Mouse (Mus musculus): ENCODE data around the gene Svep1. TPM values are rescaled to one million over a fixed set of nuclear protein-coding genes. Genes with fewer than 3 reads are reported as not detected.

The Svep1 gene
- polyA plus RNA-seq, 1 experiment from 2014 or later: 4.4 TPM

DNA sequence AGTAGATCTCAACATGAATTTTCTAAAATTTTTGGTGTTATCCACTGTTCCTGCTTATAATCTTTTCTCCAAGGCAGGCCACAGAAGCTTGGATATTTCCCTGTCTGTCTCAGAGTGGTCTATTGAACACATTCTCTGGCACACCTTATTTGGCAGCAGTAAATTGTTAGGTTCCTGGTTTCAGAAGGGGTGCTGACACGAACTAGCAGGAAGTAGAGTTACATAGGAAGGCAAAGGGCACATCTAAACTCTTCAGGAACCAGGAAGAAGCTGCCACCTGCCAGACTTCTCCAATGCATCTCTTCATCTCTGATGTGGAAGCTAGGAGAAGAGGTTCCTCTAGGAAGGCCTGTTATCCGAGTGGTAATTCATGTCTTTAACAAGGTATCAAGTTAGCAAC lies 141.9 kb downstream of the Svep1 start:
- DNase-seq (ENCODE audit: low spot score) (no peak), ATAC-seq (ENCODE audit: low FRiP score) (no peak)
- Histone ChIP-seq H3K4me3 (ENCODE audit: low read depth, low read length) (no peak overlapping the region), H3K9me3 (ENCODE audit: control insufficient read depth, low read length) (no peaks in the 10 kb centered on the region), H3K27me3 (ENCODE audit: control insufficient read depth, insufficient read depth, low read length) (no peaks in the 10 kb centered on the region), H3K9ac (ENCODE audit: low read depth, low read length) (no peak overlapping the region), H3K4me2 (replicated peaks; ENCODE audit: low read depth, low read length) (no peak overlapping the region), H3K36me3 (ENCODE audit: control insufficient read depth, insufficient read depth, low read length) (no peaks in the 10 kb centered on the region), H3K27ac (ENCODE audit: low read depth, low read length) (no peak overlapping the region), H3K4me1 (replicated peaks; ENCODE audit: control insufficient read depth, insufficient read depth, low read length) (no peaks in the 10 kb centered on the region)
- 74% methylated on average over 2 of the region's 2 CpGs for WGBS

DNA sequence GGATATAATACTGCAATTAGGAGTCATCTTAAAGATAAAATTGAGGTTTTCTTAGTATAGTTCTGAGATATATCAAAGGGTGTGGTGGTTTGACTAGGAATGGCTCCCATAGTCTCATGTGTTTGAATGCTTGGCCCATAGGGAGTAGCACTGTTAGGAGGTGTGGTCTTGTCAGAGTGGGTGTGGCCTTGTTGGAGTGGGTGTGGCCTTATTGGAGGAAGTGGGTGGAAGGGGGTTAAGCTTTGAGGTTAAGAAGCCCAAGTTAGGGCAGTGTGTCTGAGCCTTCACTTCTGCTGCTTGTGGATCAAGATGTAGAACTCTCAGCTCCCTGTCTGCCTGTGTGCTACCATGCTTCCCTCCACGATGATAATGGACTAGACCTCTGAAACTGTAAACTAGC lies 143.7 kb downstream of the Svep1 start:
- no peak overlapping the region for H3K27ac ChIP-seq (ENCODE audit: low read depth, low read length)
- ATAC-seq (ENCODE audit: low FRiP score): no peak
- no peaks in the 10 kb centered on the region for H3K27me3 ChIP-seq (ENCODE audit: control insufficient read depth, insufficient read depth, low read length)
- no peak overlapping the region for H3K4me3 ChIP-seq (ENCODE audit: low read depth, low read length)
- no peak overlapping the region for H3K9ac ChIP-seq (ENCODE audit: low read depth, low read length)
- 86% methylated on average over 1 of the region's 1 CpGs for WGBS
- DNase-seq (ENCODE audit: low spot score): no peak
- no peak overlapping the region for H3K4me2 ChIP-seq (replicated peaks; ENCODE audit: low read depth, low read length)
- H3K36me3 ChIP-seq (ENCODE audit: control insufficient read depth, insufficient read depth, low read length): no peaks in the 10 kb centered on the region
- no peaks in the 10 kb centered on the region for H3K4me1 ChIP-seq (replicated peaks; ENCODE audit: control insufficient read depth, insufficient read depth, low read length)
- no peaks in the 10 kb centered on the region for H3K9me3 ChIP-seq (ENCODE audit: control insufficient read depth, low read length)

DNA sequence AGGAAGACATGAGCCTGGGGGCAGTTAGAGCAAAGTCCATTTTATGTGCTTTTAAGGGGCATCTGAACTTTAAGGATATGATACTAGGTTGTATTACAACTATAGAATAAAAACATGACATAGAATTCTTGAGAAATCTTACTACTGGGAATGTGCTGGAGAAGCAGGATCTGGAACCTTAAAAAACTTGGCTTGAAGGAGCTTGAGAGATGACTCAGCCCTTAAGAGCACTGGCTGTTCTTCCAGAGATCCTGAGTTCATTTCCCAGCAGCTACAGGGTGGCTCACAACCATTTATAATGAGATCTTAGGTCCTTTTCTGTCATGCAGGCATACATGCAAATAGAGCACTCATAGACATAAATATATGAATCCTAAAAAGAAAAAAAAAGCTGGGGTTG lies 151.0 kb downstream of the Svep1 start:
- Histone ChIP-seq H3K4me2 (replicated peaks; ENCODE audit: low read depth, low read length) (no peak overlapping the region), H3K4me3 (ENCODE audit: low read depth, low read length) (no peak overlapping the region), H3K27me3 (ENCODE audit: control insufficient read depth, insufficient read depth, low read length) (no peaks in the 10 kb centered on the region), H3K27ac (ENCODE audit: low read depth, low read length) (no peak overlapping the region), H3K4me1 (replicated peaks; ENCODE audit: control insufficient read depth, insufficient read depth, low read length) (no peaks in the 10 kb centered on the region), H3K9ac (ENCODE audit: low read depth, low read length) (no peak overlapping the region), H3K9me3 (ENCODE audit: control insufficient read depth, low read length) (no peaks in the 10 kb centered on the region), H3K36me3 (ENCODE audit: control insufficient read depth, insufficient read depth, low read length) (no peaks in the 10 kb centered on the region)
- DNase-seq (ENCODE audit: low spot score): no peak
- ATAC-seq (ENCODE audit: low FRiP score): no peak

DNA sequence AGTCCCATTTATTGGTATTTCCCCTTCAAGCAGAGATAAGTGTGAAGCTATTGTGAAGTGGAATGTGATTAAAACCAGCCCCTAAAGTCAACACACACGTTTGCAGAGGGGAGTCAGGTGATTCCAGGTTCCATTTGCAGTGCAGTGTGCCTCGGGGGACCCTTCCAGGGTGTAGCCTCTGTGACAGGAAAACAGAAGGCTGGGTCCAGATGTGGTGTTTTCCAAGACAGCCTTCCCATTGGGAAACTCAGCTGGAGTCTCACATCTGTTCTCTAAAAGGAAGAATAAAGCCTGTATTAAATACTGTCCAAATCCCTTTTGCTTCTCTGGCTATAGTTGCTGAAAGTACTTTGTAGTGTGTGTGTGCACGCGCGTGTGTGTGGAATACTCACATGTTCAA lies 152.2 kb downstream of the Svep1 start:
- no peak overlapping the region for H3K27ac ChIP-seq (ENCODE audit: low read depth, low read length)
- H3K36me3 ChIP-seq (ENCODE audit: control insufficient read depth, insufficient read depth, low read length): no peaks in the 10 kb centered on the region
- WGBS: 71% methylated on average over 5 of the region's 5 CpGs
- no peak overlapping the region for H3K4me3 ChIP-seq (ENCODE audit: low read depth, low read length)
- no peaks in the 10 kb centered on the region for H3K27me3 ChIP-seq (ENCODE audit: control insufficient read depth, insufficient read depth, low read length)
- no peaks in the 10 kb centered on the region for H3K4me1 ChIP-seq (replicated peaks; ENCODE audit: control insufficient read depth, insufficient read depth, low read length)
- ATAC-seq (ENCODE audit: low FRiP score): no peak
- DNase-seq (ENCODE audit: low spot score): no peak
- no peak overlapping the region for H3K9ac ChIP-seq (ENCODE audit: low read depth, low read length)
- no peak overlapping the region for H3K4me2 ChIP-seq (replicated peaks; ENCODE audit: low read depth, low read length)
- no peaks in the 10 kb centered on the region for H3K9me3 ChIP-seq (ENCODE audit: control insufficient read depth, low read length)

DNA sequence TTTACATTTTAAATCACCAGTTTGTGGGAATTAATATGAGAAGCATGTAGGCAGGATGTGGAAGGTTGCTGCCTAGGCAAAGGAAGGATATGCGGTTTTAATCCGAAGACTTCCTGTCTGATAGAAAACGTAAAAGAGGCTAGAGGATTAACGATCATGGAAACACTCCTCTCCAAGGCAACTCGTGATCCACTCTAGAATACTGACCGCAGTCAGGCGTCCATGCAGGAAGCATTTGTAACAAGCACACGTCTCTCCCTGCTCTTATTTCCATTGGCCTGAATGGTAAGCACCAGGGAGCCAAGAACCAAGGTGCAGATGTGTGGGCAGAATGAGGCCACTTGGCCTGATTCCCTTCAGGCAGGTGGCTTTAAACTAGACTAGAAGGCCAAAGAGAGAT lies 155.9 kb downstream of the Svep1 start:
- Histone ChIP-seq H3K36me3 (ENCODE audit: control insufficient read depth, insufficient read depth, low read length) (no peaks in the 10 kb centered on the region), H3K9ac (ENCODE audit: low read depth, low read length) (no peak overlapping the region), H3K4me1 (replicated peaks; ENCODE audit: control insufficient read depth, insufficient read depth, low read length) (no peaks in the 10 kb centered on the region), H3K27me3 (ENCODE audit: control insufficient read depth, insufficient read depth, low read length) (no peaks in the 10 kb centered on the region), H3K27ac (ENCODE audit: low read depth, low read length) (no peak overlapping the region), H3K4me2 (replicated peaks; ENCODE audit: low read depth, low read length) (no peak overlapping the region), H3K9me3 (ENCODE audit: control insufficient read depth, low read length) (no peaks in the 10 kb centered on the region), H3K4me3 (ENCODE audit: low read depth, low read length) (no peak overlapping the region)
- no peak for ATAC-seq (ENCODE audit: low FRiP score)
- WGBS: 81% methylated on average over 8 of the region's 8 CpGs
- DNase-seq (ENCODE audit: low spot score): no peak

DNA sequence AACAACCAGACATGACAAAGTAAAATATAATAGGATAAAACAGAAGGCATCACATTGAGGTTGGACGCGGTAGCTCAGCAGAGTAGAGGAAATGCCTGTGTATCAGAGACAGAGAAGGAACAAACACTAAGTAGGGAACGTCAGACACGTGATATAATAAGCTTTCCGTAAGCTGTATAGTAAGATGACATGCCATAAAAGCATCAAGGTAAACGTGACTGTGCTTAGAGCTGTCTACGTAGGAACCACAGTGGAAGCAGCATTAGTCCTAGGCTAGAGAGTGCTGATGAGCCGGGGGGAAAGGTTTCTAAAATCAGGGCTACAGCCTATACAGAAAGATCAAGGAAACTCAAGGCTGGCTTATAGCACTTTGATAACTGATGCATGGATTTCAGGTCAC lies 156.4 kb downstream of the Svep1 start:
- Histone ChIP-seq H3K36me3 (ENCODE audit: control insufficient read depth, insufficient read depth, low read length) (no peaks in the 10 kb centered on the region), H3K4me1 (replicated peaks; ENCODE audit: control insufficient read depth, insufficient read depth, low read length) (no peaks in the 10 kb centered on the region), H3K9ac (ENCODE audit: low read depth, low read length) (no peak overlapping the region), H3K27ac (ENCODE audit: low read depth, low read length) (no peak overlapping the region), H3K4me2 (replicated peaks; ENCODE audit: low read depth, low read length) (no peak overlapping the region), H3K9me3 (ENCODE audit: control insufficient read depth, low read length) (no peaks in the 10 kb centered on the region), H3K27me3 (ENCODE audit: control insufficient read depth, insufficient read depth, low read length) (no peaks in the 10 kb centered on the region), H3K4me3 (ENCODE audit: low read depth, low read length) (no peak overlapping the region)
- ATAC-seq (ENCODE audit: low FRiP score) (no peak), DNase-seq (ENCODE audit: low spot score) (no peak)
- WGBS: 93% methylated on average over 8 of the region's 8 CpGs

DNA sequence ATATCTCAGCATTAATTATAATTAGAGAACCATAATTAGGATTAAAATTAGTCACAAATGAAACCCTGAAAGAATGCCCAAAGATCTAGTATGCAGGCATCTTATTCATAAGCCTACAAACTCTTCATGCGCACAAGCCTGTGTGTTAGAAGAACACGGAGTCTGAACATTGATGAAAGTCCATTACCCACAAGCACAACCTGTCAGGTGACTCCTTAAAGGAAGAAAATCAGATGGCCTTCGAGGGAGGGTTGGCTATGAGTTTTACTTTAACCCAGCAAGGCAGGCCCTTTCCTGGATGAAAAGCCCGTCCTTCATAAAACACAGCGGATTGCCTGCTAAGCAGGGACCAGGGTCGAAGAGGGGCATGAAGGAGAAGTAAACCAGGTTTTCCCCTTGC lies 161.8 kb downstream of the Svep1 start:
- Histone ChIP-seq H3K27ac (ENCODE audit: low read depth, low read length) (no peak overlapping the region), H3K27me3 (ENCODE audit: control insufficient read depth, insufficient read depth, low read length) (no peaks in the 10 kb centered on the region), H3K9me3 (ENCODE audit: control insufficient read depth, low read length) (no peaks in the 10 kb centered on the region), H3K4me2 (replicated peaks; ENCODE audit: low read depth, low read length) (no peak overlapping the region), H3K36me3 (ENCODE audit: control insufficient read depth, insufficient read depth, low read length) (no peaks in the 10 kb centered on the region), H3K9ac (ENCODE audit: low read depth, low read length) (no peak overlapping the region), H3K4me3 (ENCODE audit: low read depth, low read length) (no peak overlapping the region), H3K4me1 (replicated peaks; ENCODE audit: control insufficient read depth, insufficient read depth, low read length) (no peaks in the 10 kb centered on the region)
- DNase-seq (ENCODE audit: low spot score): no peak
- ATAC-seq (ENCODE audit: low FRiP score): no peak
- 91% methylated on average over 6 of the region's 6 CpGs for WGBS

DNA sequence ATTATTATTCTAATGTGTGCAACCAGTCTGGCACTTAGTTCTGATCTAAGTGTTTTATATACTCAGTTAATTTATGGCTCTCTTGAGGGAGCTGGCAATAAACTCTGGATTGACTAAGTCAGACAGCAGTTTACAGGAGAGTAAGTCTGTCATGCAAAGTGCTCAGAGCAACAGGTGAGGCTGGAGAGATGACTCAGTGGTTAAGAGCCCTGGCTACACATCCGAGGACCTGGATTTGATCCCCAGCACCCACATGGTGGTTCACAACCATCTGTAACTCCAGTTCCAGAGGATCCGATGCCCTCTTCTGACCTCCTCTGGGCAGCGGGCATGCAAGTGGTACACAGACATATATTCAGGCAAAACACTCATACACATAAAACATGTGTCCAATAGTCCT lies 162.3 kb downstream of the Svep1 start:
- Histone ChIP-seq H3K4me1 (replicated peaks; ENCODE audit: control insufficient read depth, insufficient read depth, low read length) (no peaks in the 10 kb centered on the region), H3K4me3 (ENCODE audit: low read depth, low read length) (no peak overlapping the region)
- WGBS: 88% methylated on average over 3 of the region's 3 CpGs

DNA sequence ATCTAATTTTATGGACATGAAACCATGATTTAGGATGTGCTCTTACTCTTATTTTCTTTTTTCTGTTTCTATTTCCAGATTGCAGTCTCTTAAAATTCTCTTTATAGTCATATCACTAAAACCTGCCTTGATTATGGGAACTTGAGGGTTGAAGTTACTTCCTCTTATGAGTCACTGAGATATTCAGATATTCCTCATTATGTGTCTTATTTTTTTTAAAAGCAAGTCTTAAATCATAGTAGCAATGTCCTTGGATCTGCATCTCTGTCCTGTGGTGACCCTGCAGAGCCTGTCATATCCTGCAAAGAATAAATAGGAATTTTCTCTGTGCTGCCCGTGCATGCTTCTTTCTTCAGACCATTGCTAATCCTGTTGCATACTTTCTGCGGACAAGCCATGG lies 166.6 kb downstream of the Svep1 start:
- Histone ChIP-seq H3K4me1 (replicated peaks; ENCODE audit: control insufficient read depth, insufficient read depth, low read length) (no peaks in the 10 kb centered on the region), H3K9ac (ENCODE audit: low read depth, low read length) (no peak overlapping the region), H3K4me2 (replicated peaks; ENCODE audit: low read depth, low read length) (no peak overlapping the region), H3K9me3 (ENCODE audit: control insufficient read depth, low read length) (no peaks in the 10 kb centered on the region), H3K27me3 (ENCODE audit: control insufficient read depth, insufficient read depth, low read length) (no peaks in the 10 kb centered on the region), H3K4me3 (ENCODE audit: low read depth, low read length) (no peak overlapping the region), H3K27ac (ENCODE audit: low read depth, low read length) (no peak overlapping the region), H3K36me3 (ENCODE audit: control insufficient read depth, insufficient read depth, low read length) (no peaks in the 10 kb centered on the region)
- no peak for DNase-seq (ENCODE audit: low spot score)
- WGBS: 87% methylated on average over 2 of the region's 2 CpGs
- ATAC-seq (ENCODE audit: low FRiP score): no peak

More for the DNA sequence above, 162.3 kb downstream of the Svep1 start:
- Histone ChIP-seq H3K27me3 (ENCODE audit: control insufficient read depth, insufficient read depth, low read length) (no peaks in the 10 kb centered on the region), H3K9ac (ENCODE audit: low read depth, low read length) (no peak overlapping the region), H3K27ac (ENCODE audit: low read depth, low read length) (no peak overlapping the region), H3K4me2 (replicated peaks; ENCODE audit: low read depth, low read length) (no peak overlapping the region), H3K9me3 (ENCODE audit: control insufficient read depth, low read length) (no peaks in the 10 kb centered on the region), H3K36me3 (ENCODE audit: control insufficient read depth, insufficient read depth, low read length) (no peaks in the 10 kb centered on the region)
- DNase-seq (ENCODE audit: low spot score) (no peak), ATAC-seq (ENCODE audit: low FRiP score) (no peak)
